Mouse (Mus musculus) hematopoietic stem cell, adult 5-6 weeks (primary cell): ENCODE results near the gene Chrm3. TPM values are rescaled to one million over a fixed set of nuclear protein-coding genes. Genes with fewer than 3 reads are reported as not detected.
"Not testable (repeated sequence)": the region's sequence is repeated elsewhere in the genome, so short reads cannot be mapped to it uniquely, and the experiment has no call there.

Experiments used
- ATAC-seq, 2 experiments: fragments of 125-278 bp in 1 of 2; replicated peaks in 1 of 2; 2 replicates each; pipeline ENCODE4 v1.8.0; 2016 to 2017; ENCODE audit warnings: inconsistent platforms in 2 of 2, mild to moderate bottlenecking in 2 of 2, moderate number of reproducible peaks in 2 of 2, low read depth in 1 of 2, moderate TSS enrichment in 1 of 2; ENCODE audit not compliant: low FRiP score in 2 of 2, poor library complexity in 2 of 2, severe bottlenecking in 2 of 2, insufficient read depth in 1 of 2, low TSS enrichment in 1 of 2
- total RNA-seq: library from RNA; stranded (forward); fragments of 172-1452, 232-1000 nt; gene quantifications from 2 replicates; pipeline ENCODE4 v1.2.3, GENCODE M21; 2017

Chrm3 gene
- total RNA-seq, result 1.2 and 1.6 TPM in 2 replicates

GRCm38 (mm10) chr13:10360777-10361176 lies at the start of gene Chrm3:
Chrm3 (minus strand) TSS chr13:10360847.
- ATAC-seq, result peak; percentile 67 to 68

- ATAC-seq, result no peak
These were observed 33.7 kb upstream of the Chrm3 start for GRCm38 (mm10) chr13:10394364-10394763.

GRCm38 (mm10) chr13:10375487-10375886 lies 14.8 kb upstream of the Chrm3 start:
- ATAC-seq, result not testable (repeated sequence)

GRCm38 (mm10) chr13:10360199-10360694 lies 400 bp downstream of the Chrm3 start:
- ATAC-seq, result peak in 1 of 2 experiments; percentile 27; a peak in 2 of 4 replicates

- ATAC-seq, result peak in 1 of 2 experiments; percentile 10; a peak in 1 of 4 replicates
These were observed 990 bp downstream of the Chrm3 start for GRCm38 (mm10) chr13:10359516-10360198.

GRCm38 (mm10) chr13:10355796-10356195 lies 4.9 kb downstream of the Chrm3 start:
- ATAC-seq, result no peak

- ATAC-seq, result no peak
These were observed 5.6 kb downstream of the Chrm3 start for GRCm38 (mm10) chr13:10354885-10355575.

- ATAC-seq, result no peak
These were observed 8.5 kb downstream of the Chrm3 start for GRCm38 (mm10) chr13:10352141-10352540.

GRCm38 (mm10) chr13:10344362-10344761 lies 16.3 kb downstream of the Chrm3 start:
- ATAC-seq, result peak in 1 of 2 experiments; percentile 32; a peak in 1 of 4 replicates

GRCm38 (mm10) chr13:10335558-10335957 lies 25.1 kb downstream of the Chrm3 start:
- no peak for ATAC-seq

- ATAC-seq, result no peak
These were observed 27.9 kb downstream of the Chrm3 start for GRCm38 (mm10) chr13:10332762-10333161.

GRCm38 (mm10) chr13:10309811-10310210 lies 50.8 kb downstream of the Chrm3 start:
- ATAC-seq, result no peak

GRCm38 (mm10) chr13:10295160-10295559 lies 65.5 kb downstream of the Chrm3 start:
- ATAC-seq, result no peak

GRCm38 (mm10) chr13:10284331-10284730 lies 76.3 kb downstream of the Chrm3 start:
- ATAC-seq, result no peak

GRCm38 (mm10) chr13:10274907-10275306 lies 85.7 kb downstream of the Chrm3 start:
- no peak for ATAC-seq

GRCm38 (mm10) chr13:10263784-10264183 lies 96.9 kb downstream of the Chrm3 start:
- ATAC-seq, result no peak

GRCm38 (mm10) chr13:10253049-10253448 lies 107.6 kb downstream of the Chrm3 start:
- peak; percentile 94 to 98 for ATAC-seq

GRCm38 (mm10) chr13:10251499-10252179 lies 109.0 kb downstream of the Chrm3 start:
- no peak for ATAC-seq
